Mouse (Mus musculus): ENCODE data around the gene Zfp956. TPM values are rescaled to one million over a fixed set of nuclear protein-coding genes. Genes with fewer than 3 reads are reported as not detected.

Zfp956 gene
- polyA plus RNA-seq, 1 experiment from 2014 or later, result 8.0 TPM

- 18% methylated on average over 2 of the region's 2 CpGs for WGBS
- no peak for DNase-seq (ENCODE audit: extremely low spot score, low spot score)
- Histone ChIP-seq H3K9me3 (no peaks in the 10 kb centered on the region), H3K36me3 (replicated peaks) (no peaks in the 10 kb centered on the region), H3K27ac (no peak overlapping the region), H3K27me3 (ENCODE audit: poor library complexity, severe bottlenecking) (no peaks in the 10 kb centered on the region), H3K4me3 (no peak overlapping the region), H3K4me1 (peaks cover 5% of the 10 kb centered on the region)
Measured at GRCm38 (mm10) chr6:47983936-47984335, 30.7 kb downstream of the Zfp956 start.

GRCm38 (mm10) chr6:47995661-47996060 is 42.5 kb downstream of the Zfp956 start:
- 91% methylated on average over 9 of the region's 9 CpGs for WGBS
- H3K27ac ChIP-seq, result no peak overlapping the region
- H3K4me1 ChIP-seq, result no peaks in the 10 kb centered on the region
- no peak overlapping the region for H3K4me3 ChIP-seq
- no peak for DNase-seq (ENCODE audit: extremely low spot score, low spot score)
- no peaks in the 10 kb centered on the region for H3K9me3 ChIP-seq
- no peaks in the 10 kb centered on the region for H3K36me3 ChIP-seq (replicated peaks)
- no peaks in the 10 kb centered on the region for H3K27me3 ChIP-seq (ENCODE audit: poor library complexity, severe bottlenecking)

- no peak for DNase-seq (ENCODE audit: extremely low spot score, low spot score)
- 75% methylated on average over 8 of the region's 8 CpGs for WGBS
- H3K4me1 ChIP-seq, result peaks cover 4% of the 10 kb centered on the region
- no peak overlapping the region for H3K4me3 ChIP-seq
- H3K9me3 ChIP-seq, result no peaks in the 10 kb centered on the region
- H3K36me3 ChIP-seq (replicated peaks), result no peaks in the 10 kb centered on the region
- H3K27ac ChIP-seq, result no peak overlapping the region
- no peaks in the 10 kb centered on the region for H3K27me3 ChIP-seq (ENCODE audit: poor library complexity, severe bottlenecking)
Measured at GRCm38 (mm10) chr6:48010727-48011126, 57.5 kb downstream of the Zfp956 start.

Other genes starting within 250 kb of the Zfp956 start
- gene Pdia4, start 140.0 kb upstream of the Zfp956 start, polyA plus RNA-seq (2016; fragmentation: Nextera tagmentation; extraction: Ambion mirVana), result 275 and 311 TPM in 2 replicates
- 6.9 and 7.8 TPM in 2 replicates for gene Zfp786, start 122.5 kb upstream of the Zfp956 start, polyA plus RNA-seq (2016; fragmentation: Nextera tagmentation; extraction: Ambion mirVana)
- 8.2 and 8.9 TPM in 2 replicates for gene Zfp398, start 117.7 kb upstream of the Zfp956 start, polyA plus RNA-seq (2016; fragmentation: Nextera tagmentation; extraction: Ambion mirVana)
- gene Zfp282, start 76.2 kb upstream of the Zfp956 start, polyA plus RNA-seq (2016; fragmentation: Nextera tagmentation; extraction: Ambion mirVana), result 14.7 and 15.0 TPM in 2 replicates
- gene Zfp212, start 32.9 kb upstream of the Zfp956 start, polyA plus RNA-seq (2016; fragmentation: Nextera tagmentation; extraction: Ambion mirVana), result 19.6 and 20.2 TPM in 2 replicates
- gene Zfp777, start 95.5 kb downstream of the Zfp956 start, polyA plus RNA-seq (2016; fragmentation: Nextera tagmentation; extraction: Ambion mirVana), result 10.0 and 11.3 TPM in 2 replicates
- gene Zfp746, start 133.2 kb downstream of the Zfp956 start, polyA plus RNA-seq (2016; fragmentation: Nextera tagmentation; extraction: Ambion mirVana), result 19.1 and 19.9 TPM in 2 replicates

All from forebrain, embryonic 10.5 days (tissue).